Mouse (Mus musculus) gastrocnemius, adult 2 months (tissue): ENCODE data around the gene Nfic. TPM values are rescaled to one million over a fixed set of nuclear protein-coding genes. Genes with fewer than 3 reads are reported as not detected.
"Not testable (repeated sequence)": the region's sequence is repeated elsewhere in the genome, so short reads cannot be mapped to it uniquely, and the experiment has no call there.

ENCODE experiments used
- DNase-seq: peaks from one replicate; pipeline ENCODE4 v3.0.0; 2022
- H3K27ac ChIP-seq: fragments of 200-600 bp; 2 replicates; pipeline ENCODE4 v1.8.1; 2022; ENCODE audit warnings: mild to moderate bottlenecking
- H3K4me3 ChIP-seq: fragments of 200-600 bp; 2 replicates; pipeline ENCODE4 v1.8.1; 2022; ENCODE audit warnings: mild to moderate bottlenecking, moderate library complexity
- CTCF ChIP-seq: fragments of 200-600 bp; IDR thresholded peaks from 2 replicates; pipeline ENCODE4 v1.8.1; 2022; ENCODE audit warnings: antibody characterized with exemption, mild to moderate bottlenecking, moderate library complexity
- intact Hi-C: fragments of 180-260 bp; cut with DNase I; formaldehyde crosslinking; loops from one replicate; pipeline ENCODE4 v1.15.1; 2025
- total RNA-seq, 2 experiments: library from RNA; stranded (reverse); gene quantifications; 2 replicates each; pipeline ENCODE4 v1.2.3; 2021

The Nfic gene
- total RNA-seq, 2 experiments from 2014 or later, result 207 to 215 TPM

DNA sequence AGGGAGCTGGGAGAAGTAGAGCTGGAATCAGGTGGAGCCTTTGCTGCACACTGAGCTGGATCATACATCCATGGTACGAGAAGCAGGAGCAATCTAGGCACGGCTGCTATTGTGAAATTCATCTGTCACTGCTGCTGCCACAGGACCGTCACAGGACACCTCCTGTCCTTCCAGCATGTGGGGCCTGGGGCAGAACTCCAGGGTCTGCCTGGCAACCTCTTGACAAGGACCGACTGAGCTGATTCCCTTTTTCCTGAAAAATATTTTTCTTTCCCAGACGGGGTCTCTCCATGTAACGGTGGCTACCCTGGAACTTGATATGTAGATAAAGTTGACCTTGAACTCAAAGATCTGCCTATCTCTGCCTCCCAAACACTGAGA, 4.1 kb downstream of the Nfic start:
- no peak overlapping the region for H3K4me3 ChIP-seq
- TF ChIP-seq CTCF, result no peak
- peak; percentile 14 for DNase-seq
- H3K27ac ChIP-seq, result no peak overlapping the region
- intact Hi-C loops, result loop anchor here (5.0 kb wide), 1 partner anchor 164 kb away; no protein-coding TSS in a partner anchor

DNA sequence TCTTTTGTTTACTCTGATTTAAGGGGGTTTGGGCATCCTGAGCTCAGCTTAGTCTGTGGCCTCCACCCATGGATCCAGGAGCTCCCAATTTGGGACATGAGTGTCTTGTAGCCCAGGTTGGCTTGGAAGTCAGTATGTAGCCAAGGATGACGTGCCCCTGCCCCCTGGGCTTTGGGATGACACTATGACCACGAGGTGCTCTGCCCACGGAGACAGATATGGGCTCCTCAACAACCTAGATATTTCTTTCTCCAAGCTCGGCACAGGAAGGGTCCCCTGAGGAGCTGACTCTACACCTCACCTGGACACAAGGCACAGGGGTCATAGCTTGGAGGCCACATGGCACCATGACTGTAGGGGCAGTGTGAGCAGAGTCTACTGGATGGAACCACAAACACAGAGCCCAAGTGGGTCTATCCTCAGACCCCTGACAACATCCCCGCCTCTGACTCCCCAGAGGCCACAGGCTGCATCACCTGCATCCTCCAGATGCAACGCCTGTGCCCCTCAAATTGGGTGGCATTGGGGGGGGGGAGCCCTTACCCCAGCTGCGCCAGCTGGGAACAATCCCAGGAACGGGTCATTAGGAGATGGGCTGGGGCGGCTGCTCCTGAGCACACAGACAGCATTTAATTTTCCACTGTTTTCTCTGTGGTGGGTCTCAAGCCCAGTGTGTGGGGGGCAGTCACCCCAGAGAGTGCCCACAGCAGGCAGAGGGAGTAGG, 4.6 kb downstream of the Nfic start:
- intact Hi-C loops, result loop anchor here (1.0 to 5.0 kb wide), 2 partner anchors 61 to 164 kb away; no protein-coding TSS in a partner anchor
- H3K27ac ChIP-seq, result no peak overlapping the region
- no peak overlapping the region for H3K4me3 ChIP-seq
- DNase-seq, result peak; percentile 13
- no peak for TF ChIP-seq CTCF

DNA sequence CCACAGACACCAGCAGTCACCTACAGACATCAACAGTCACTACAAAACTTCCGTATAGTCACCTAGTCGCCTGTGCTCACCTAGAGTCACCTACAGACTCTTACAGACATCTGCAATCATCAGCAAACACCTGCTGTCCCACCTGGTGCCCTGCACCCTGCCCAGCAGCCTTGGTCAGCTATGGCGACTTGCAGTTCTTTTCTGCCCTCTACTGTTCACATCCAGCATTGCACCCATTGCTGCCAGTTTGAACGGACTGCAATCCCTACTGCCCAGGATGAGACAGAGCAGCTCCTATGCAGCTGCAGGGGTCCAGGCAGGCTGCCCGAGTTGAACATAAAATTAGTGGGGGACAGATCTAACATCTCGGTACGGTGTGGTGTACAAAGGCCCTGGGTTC, 5.3 kb downstream of the Nfic start:
- no peak; the same call in 1 of the 2 replicates for TF ChIP-seq CTCF
- intact Hi-C loops, result loop anchor here (1.0 to 5.0 kb wide), 2 partner anchors 60 to 163 kb away; no protein-coding TSS in a partner anchor
- Histone ChIP-seq H3K27ac (no peak overlapping the region), H3K4me3 (no peak overlapping the region)
- peak; percentile 85 for DNase-seq

DNA sequence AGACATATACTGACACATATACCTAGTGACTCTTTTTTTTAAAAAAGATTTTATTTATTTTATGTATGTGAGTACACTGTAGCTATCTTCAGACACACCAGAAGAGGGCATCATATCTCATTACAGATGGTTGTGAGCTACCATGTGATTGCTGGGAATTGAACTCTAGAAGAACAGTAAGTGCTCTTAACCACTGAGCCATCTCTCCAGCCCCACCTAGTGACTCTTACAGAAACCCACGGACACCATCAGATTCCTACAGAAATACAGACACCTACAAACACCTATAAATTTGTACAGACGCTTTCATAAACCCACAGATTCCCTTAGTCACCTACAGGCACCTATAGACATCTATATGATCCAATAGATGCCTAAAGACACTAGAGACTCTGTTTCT, 9.9 kb downstream of the Nfic start:
- H3K4me3 ChIP-seq, H3K27ac ChIP-seq, DNase-seq, intact Hi-C loops: not testable (repeated sequence)
- peak; percentile 32 for TF ChIP-seq CTCF

DNA sequence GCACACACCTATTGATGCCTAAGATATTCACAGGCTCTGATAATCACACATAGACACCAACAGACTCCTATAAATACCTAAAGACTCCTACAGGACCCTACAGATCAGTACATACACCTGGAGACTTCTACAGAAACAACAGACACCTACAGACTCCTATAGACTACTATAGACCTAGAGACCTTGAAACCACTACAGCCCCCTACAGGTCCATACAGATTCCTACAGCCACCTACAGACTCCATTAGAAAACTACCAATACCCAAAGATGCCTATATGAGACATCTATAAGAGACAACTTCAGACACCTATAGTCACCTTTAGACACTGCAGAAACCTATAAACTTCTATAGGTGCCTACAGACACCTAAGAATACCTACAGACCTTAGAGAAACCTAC, 14.4 kb downstream of the Nfic start:
- Histone ChIP-seq H3K4me3 (no peak overlapping the region), H3K27ac (no peak overlapping the region)
- intact Hi-C loops, result no loop called here
- DNase-seq, result no peak
- TF ChIP-seq CTCF, result peak; percentile 68

DNA sequence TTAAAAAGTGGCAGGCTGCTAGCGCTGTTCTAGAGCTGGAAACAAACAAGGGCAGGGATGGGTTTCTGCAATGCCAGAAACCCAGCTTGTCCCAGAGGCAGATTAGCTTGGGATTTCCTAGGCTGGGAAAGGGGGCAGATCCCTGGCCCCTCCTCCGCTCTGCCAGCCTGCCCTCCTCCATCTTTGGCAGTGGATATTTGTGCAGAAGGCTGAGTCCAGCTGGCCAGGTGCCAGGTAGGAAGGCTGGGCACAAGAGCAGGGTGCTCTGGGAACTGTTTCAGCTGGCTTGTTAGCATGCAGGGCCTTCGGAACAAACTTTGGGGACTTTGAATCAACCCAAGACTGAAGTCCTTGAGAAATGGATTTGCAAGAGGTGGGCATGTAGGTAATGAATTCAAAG, 20.0 kb downstream of the Nfic start:
- Histone ChIP-seq H3K4me3 (peak overlapping the region; percentile 16; the same call in 1 of the 2 replicates), H3K27ac (peak overlapping the region; percentile 96)
- intact Hi-C loops, result loop anchor here (2.0 kb wide), 1 partner anchor 27 kb away; no protein-coding TSS in a partner anchor
- TF ChIP-seq CTCF, result no peak
- peak; percentile 91 for DNase-seq

DNA sequence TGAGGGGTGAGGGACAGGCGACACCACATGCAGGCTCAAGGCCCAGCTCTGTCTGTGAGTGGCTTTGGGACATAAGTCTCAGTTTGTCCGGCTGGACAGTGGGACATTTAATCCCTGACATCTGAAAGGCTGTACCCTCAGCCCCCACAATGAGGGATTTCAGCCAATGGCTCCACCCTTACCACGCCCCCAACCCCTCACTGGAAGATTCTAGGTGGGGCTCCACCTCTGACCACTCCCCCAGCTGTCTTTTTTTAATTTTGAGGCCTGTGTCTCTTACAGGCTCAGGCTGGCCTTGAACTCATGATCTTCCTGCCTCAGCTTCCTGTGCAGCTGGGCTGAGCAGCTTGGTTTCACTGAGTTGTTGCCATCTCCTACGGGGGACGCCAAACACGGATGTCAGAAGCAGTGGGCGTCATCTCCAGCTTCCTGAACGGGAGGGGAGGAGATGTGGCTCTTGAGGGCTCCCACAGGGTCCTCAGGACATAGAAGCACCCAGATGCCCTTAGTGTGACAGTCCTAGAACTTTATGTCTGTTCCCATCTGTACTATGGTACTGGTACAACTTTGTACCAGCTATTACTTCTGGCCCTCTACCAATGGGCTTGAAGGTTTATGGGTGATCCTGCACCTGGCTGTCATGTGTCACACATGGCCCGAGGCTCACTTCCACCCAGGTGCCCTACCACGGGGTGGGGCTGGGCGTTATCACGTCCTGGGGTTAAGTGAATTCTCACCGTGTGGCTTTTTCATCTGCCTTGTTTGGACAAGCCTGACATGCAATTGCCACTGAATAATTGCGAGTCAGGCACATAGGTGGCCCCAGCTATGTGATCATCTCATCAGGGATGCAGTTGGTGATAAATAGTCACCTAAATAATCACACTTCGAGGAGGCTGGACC, 20.8 kb downstream of the Nfic start:
- peak overlapping the region; percentile 68 for H3K4me3 ChIP-seq
- DNase-seq, result peak; percentile 42
- peak overlapping the region; percentile 96 for H3K27ac ChIP-seq
- TF ChIP-seq CTCF, result no peak
- intact Hi-C loops, result loop anchor here (2.0 kb wide), 1 partner anchor 26 kb away; no protein-coding TSS in a partner anchor

DNA sequence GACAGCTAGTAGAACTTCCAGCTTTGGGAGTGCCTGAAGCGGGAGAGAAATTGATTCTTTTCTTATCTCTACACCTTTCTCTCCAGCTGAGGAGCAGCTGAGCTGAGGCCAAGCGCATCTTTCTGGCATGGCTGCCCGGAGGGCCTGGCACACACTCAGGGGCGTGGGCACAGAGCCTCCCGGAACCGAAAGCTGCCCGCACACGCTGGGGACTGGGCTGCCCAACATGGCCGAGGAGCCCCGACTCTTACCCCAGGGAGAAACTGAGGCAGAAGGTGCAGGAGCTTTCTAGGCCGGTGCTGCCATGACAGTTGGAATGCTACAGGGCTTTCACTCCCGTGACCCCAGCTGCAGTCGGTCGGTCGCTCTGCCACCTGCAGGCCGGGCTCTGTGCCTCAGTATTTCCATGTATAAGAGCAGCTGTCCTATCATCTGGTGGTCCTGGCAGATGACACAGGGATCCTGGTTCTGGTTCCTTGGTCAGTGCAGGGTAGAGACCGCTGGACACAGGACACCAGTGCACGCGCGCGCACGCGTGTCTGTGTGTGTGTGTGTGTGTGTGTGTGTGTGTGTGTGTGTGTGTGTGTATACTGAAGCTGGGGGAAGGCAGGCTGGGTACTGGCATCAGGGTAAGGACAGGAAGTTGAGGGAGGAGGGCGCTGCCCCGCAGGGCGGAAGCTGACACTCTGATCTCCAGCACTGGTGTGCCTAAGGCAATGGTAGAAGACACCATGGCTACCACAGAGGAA, 21.7 kb downstream of the Nfic start:
- DNase-seq, result peak; percentile 85
- intact Hi-C loops, result loop anchor here (2.0 kb wide), 1 partner anchor 25 kb away; no protein-coding TSS in a partner anchor
- Histone ChIP-seq H3K27ac (peak overlapping the region; percentile 96), H3K4me3 (peak overlapping the region; percentile 68)
- peak; percentile 60 for TF ChIP-seq CTCF

DNA sequence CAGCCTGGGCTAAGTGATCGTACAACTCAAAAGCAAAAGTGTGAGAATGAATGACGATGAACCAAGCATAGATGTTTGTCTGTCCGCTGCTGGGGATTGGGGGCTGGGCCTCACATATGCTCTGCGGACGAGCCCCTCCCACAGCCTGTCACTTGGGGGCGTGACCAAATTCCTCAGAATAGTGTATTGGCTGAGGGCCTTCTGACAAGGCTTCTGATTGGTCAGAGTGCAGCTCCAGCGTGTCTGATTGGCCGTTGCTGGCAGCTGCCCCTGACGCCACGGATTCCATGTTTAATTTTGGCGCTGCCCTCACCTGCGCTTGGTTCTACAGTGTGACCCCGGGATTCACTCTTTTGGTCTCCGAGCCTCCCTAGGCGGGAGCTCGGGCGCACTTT, 22.6 kb downstream of the Nfic start:
- peak; percentile 95 for DNase-seq
- intact Hi-C loops, result no loop called here
- Histone ChIP-seq H3K4me3 (peak overlapping the region; percentile 68), H3K27ac (peak overlapping the region; percentile 96)
- TF ChIP-seq CTCF, result no peak

DNA sequence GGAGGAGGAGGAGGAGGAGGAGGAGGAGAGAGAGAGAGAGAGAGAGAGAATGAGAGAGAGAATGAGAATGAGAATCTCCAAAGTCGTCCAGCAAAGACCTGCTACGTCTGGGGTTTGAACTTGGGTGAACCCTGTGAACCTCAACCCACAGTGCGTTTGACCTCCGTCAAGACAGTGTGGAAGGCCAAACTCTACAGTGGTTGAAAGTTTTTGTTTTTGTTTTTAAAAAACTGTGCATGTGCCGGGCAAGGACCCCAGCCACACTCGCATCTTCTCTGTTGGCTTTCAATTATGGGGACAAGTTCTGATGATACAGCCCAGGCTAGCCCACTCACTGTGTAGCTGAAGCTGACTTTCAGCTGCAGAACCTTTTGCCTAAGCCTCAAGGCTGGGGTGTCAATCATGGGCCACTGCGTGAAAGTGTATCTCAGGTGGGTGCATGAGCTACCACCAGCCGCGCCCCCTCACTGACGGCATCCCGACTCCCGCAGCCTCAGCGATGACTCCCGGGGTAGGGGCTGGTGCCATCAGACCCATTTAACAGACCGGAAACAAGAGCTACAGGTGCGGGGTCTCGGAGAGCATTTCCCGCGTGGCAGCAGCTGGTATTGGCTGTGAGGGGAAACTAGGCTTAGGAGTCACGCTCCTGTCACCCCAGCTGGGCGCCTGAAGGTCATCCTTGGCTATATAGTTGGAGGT, 23.1 kb downstream of the Nfic start:
- H3K4me3 ChIP-seq, result peak overlapping the region; percentile 52
- intact Hi-C loops, result no loop called here
- no peak for TF ChIP-seq CTCF
- DNase-seq, result no peak
- H3K27ac ChIP-seq, result peak overlapping the region; percentile 96

DNA sequence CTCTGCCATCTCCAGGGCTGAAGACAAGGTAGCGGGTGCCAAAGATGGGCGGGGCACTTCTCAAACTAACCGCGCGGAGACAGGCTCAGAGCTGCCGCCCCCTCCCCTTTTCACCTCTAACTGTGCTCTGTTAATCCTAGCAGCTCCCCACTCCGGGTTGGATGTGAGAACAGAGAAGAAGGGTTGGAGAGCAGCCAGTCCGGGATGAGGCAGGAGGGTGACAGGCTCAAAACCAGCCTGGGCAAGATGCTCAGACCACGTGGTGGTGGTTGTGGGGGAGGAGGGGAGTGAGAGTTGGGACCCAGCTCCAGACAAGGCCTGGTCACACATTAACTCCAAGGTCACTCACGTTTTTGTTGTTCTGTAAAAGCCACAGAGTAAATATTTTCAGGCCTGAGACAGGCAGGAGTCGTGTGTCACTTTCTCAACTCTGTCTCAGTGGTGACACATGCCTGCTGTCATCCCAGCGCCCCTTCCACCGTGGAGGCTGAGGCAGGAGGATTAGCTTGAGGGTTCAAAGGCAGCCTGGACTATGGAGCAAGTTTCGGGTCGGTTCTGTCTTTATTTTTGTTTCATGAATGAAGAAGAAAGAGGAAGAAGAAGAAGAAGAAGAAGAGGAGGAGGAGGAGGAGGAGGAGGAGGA, 23.8 kb downstream of the Nfic start:
- peak overlapping the region; percentile 95 for H3K4me3 ChIP-seq
- DNase-seq, result peak; percentile 52
- no peak for TF ChIP-seq CTCF
- intact Hi-C loops, result no loop called here
- peak overlapping the region; percentile 97 for H3K27ac ChIP-seq
